Mouse (Mus musculus) telencephalon, adult 2 months (tissue): ENCODE measurements at regions not wholly inside any gene's neighbourhood (a gene's known extent, or its start where the extent isn't known, plus 50 kb on each side); places are given as distances from the start of the nearest gene placed in this dataset.

Experiments
- DNase-seq: peaks from one replicate; pipeline ENCODE4 v3.0.0-alpha.2; 2011; ENCODE audit warnings: low read depth, low spot score

- DNase-seq: no peak
Measured at GRCm38 (mm10) chr11:45241671-45242070, 610.2 kb upstream of the Clint1 start.

DNA sequence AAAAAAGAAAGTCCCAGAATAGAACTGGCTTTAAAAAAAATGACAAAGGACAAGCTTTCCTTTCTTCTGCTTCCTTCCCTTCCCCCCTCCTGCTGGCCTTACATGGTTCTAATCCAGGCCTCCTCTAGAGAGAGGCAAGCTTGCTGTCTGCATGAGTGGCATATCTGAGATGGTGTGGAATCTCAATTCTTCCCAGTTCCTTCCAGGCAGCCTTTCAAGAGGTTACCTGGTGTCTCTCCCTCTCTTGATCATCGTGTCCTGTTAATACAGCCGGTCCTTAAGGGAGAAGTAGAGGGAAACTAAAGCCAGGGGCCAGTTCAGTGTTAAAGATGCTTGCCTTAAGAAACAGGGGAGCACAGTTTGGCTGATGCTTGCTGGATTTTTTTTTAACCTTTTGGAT is 607.1 kb upstream of the Clint1 start:
- no peak for DNase-seq

GRCm38 (mm10) chr11:45256019-45256418 is 595.8 kb upstream of the Clint1 start:
- DNase-seq: no peak

- no peak for DNase-seq
Measured at GRCm38 (mm10) chr11:45262198-45262597, 589.7 kb upstream of the Clint1 start.

GRCm38 (mm10) chr11:45264001-45264400 is 587.9 kb upstream of the Clint1 start:
- no peak for DNase-seq

- DNase-seq: no peak
Measured at GRCm38 (mm10) chr11:45265171-45265988, 586.5 kb upstream of the Clint1 start.

DNA sequence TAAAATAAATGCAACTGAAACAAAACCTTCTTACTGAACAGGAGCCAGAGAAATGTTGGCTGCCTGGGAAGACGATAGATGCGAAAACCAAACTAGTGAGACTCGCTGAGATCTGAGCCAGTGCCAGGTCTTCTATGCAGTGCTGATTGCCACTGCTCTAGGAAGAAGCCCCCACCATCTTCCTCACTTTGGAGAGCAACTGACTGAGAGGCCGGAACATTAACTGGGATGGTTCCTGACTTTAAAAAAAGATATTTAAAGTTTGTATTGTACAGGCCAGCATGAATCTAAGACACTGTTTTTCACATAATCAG is 585.9 kb upstream of the Clint1 start:
- no peak for DNase-seq

- no peak for DNase-seq
Measured at GRCm38 (mm10) chr11:45269215-45269614, 582.6 kb upstream of the Clint1 start.

GRCm38 (mm10) chr11:45271206-45271605 is 580.6 kb upstream of the Clint1 start:
- no peak for DNase-seq

DNA sequence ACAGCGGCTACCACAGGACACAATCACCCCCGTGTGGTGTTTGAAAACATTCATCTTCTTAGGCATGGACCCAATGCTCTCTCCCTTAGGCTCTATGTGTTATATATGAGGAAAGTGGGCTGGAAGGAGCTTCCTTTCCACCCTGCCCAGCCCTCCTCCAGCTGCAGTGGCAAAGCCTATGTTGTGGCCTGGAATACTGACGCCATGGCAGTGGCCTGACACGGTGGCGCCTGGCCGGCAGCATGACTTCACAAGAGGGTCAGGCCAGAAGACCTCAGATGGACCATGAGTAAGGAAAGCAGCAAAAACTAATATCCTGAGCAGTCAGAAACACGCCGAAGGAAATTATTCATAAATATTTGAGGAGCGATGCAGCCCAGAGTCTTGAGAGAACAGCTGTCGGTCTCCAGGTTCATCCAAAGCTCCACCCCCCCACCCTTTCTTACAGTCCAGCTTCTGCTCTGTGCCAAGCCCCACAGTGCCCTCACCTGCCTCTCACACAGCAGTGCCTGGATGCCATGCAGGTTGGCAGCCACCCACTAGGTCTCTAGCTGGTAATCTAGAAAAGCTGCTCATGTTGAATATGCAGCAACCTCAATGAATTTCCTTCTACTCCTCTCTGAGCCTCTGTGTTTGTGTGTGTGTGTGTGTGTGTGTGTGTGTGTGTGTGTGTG is 577.3 kb upstream of the Clint1 start:
- no peak for DNase-seq

DNA sequence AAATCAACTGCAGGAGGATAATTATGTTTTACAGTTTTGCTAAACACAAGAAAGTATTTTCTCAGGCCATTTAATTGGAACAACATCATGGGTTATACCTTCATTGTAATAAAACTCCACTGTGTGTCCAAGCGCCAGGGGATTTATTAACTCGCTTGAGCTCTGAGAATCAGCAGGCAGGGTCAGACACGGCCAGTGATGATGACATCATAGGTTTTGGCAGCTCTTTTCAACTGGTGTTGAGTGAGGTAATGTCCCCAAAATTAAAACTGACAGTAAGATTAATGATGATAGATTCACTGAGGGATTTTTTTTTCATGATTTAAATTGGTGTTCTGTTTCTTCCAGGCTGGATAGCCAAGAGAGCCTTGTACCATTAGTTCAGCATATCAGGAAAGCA is 576.7 kb upstream of the Clint1 start:
- no peak for DNase-seq

DNA sequence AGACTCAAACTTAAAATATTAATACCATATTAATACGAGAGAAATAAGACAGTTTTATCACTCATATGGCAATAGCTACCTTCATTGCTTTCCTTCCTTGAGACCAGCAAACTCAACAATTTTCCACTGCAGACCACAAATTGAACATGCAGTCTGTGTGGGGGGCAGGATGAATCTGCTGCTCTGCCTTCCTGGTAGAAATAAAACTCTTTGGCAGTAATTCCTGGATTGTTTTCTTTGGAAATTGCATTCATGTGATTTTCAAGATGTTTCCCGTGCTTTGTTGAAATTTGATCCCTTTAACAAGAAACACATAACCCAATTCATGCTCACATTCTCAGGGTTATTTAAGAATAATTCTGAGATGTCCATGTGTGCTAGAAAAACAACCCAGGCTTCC is 555.1 kb upstream of the Clint1 start:
- no peak for DNase-seq

GRCm38 (mm10) chr11:45311934-45312333 is 539.9 kb upstream of the Clint1 start:
- no peak for DNase-seq

DNA sequence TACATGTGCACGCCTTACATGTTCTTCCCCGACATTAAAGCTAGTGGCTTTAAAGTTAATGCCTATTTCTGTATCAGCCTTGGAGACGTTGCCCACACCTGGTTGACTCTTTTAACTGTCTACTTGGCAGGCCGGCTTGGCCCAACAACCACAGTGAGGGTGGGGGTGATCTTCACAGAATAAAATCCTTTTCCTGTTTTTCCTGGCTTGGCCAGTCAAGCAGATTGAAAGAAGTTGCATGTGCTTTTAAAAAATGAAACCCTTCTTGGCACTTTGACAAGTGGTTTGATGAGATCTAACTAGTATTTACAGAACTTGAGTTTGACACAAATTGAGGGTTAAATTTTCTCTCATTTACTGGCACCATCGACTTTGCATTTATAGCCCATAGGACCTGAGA is 528.1 kb upstream of the Clint1 start:
- DNase-seq: no peak

GRCm38 (mm10) chr11:45330319-45330718 is 521.5 kb upstream of the Clint1 start:
- no peak for DNase-seq

DNA sequence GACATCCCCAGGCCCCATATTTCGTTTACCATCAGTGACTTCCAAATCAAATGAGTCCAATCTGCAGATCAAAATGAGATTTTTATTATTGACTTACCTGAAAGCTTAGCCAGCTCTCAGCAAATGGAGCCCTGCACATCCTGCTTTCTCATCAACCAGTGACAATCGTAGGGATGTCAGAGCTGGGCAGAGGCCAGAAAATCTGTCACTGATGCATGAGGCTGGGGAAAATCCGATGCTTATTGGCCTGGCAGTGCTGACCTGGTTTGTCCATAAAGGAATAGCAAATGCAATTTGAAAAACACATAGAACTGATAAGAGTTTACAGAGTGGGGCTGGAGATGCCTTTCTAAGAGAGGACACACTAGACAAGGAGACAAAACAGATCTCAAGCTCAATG is 518.1 kb upstream of the Clint1 start:
- no peak for DNase-seq

GRCm38 (mm10) chr11:45349331-45349730 is 502.5 kb upstream of the Clint1 start:
- DNase-seq: no peak

GRCm38 (mm10) chr11:45365343-45365742 is 486.5 kb upstream of the Clint1 start:
- DNase-seq: no peak

DNA sequence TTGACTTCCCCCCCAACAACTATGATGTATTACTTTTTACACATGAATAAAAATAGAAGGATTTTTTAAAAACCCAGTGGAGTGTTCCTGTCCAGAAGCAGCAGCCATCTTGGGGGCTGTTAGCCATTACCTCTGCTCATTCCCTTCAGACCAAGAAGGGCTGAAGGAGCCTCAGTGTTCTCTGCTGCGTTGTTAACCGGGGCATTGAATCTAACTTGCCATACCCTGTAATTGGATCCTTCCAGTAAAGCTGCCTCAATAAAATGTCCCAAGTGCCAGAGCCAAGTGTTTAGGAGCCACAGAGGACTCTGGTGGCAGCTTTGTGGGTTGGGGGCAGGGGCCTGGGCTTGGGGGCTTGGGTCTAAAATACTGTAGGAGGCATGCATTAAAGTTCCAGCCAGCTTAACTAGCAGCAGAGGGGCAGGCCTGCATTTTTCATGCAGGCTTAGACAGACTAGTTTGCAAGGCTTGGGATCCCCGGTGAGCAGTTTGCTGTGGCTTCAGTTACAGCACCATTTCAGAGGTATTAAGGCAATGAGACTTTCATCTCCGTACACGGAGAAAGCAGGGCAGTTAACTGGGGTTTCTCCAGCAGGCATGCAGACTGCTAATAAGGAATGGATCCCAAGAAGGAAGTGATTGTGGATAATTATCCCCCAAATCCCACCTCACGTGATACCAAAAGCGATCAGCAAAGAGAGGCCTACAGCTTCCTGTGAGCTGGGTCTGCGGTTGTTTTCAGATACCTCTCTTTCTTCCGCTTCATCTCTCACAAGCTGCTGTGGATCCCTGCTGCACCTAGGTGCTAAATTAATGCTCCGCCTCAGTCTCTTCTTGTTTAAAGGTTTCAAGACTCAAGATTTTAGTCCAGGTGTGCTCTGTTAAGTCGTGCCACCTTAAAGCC is 462.4 kb upstream of the Clint1 start:
- no peak for DNase-seq

DNA sequence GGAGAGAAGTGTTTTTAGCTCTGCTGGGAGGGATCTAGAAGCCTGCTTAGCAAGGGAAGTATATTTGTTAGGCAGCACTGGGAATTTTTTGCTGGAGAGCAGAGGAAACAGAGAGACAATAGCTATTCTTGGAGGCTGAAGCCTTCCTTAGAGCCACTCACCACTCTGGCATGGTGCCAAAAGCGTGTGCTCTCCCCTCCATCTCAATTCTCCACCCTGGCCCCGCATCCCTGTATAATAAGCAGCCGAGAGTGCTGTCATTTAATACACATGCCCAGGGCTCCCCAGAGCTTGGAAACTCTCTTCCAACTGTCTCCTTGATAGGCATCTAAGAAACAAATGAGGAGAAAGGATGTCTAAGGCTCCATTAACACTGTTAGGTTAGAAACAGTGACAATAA is 455.8 kb upstream of the Clint1 start:
- DNase-seq: no peak

DNA sequence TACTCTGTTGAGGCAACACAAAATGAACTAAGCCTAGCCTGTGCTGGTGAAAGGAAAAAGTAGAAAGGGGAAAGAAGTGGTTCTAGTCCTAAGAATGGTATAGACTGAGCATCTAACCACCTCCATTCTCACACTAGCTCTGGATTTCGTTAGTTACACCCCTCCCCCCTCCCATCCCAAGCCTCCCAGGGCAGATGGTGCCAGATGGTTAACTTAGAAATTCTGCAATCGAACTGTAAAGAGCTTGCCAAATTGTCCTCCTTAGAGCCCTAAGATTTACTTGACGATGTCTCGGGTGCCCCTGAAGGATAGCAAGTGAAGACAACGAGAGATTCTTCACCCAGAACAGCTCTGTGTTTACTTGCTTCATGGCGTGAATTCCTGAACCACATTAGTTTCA is 453.7 kb upstream of the Clint1 start:
- DNase-seq: peak; percentile 31

DNA sequence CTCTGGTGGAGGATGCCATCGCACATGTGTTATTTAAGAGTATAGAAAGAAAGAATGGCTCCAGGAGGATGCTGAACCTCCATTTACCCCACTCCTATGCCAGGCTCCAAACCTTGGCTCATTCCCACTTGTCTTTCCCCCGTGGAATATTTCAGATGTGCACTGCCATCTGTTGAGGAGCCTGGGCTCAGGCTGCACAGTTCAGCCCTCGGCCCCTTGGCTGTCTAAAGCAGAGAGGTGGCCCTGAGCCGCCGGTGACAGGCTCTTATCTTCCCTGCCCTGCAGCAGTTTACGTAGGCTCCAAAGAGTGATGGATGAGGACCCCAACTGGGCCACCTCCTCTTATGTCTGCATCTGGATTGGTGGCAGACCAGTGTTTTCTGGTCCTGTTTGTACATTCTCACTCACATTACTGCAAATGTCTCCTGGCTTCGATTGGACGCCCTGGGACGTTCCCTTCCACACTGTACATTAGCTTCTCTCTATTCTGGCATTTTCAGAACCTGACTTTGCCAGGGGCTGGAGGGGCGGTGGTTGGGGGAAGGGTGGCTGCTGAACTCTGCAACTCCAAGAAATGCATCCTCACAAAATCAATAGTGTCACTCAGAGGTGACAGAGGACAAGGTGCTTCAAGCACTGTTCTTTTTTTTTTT is 447.3 kb upstream of the Clint1 start:
- no peak for DNase-seq
